In the genomic region with DNA sequence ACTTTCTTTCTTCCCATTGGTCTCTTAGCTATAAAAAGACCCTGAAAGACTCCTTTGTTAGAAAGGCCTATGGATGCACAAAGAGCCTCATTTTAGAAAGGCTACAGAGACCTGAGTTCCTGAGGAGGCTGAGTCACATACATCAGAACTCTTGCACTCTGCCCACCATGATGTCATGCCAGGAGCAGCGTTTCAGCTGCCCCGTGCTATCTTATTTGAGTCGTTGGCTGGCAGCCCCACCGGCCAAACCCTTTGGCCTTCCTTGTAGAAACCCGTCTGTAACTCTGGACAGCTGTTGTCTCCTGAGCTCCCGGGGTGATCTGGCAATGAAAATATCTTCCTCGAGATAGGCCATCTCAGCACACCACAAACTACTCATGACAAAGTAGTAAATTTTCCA, we compare ENCODE assay signal across 9 mouse cellular contexts. TPM values are rescaled to one million over a fixed set of nuclear protein-coding genes. Genes with fewer than 3 reads are reported as not detected.
A peak's percentile ranks its signal among the peaks of the same experiment; 100 is the strongest.
DNase-seq lines count a peak whose midpoint lies in the region; ATAC-seq and TF ChIP-seq lines count a peak whose summit lies in the region.
"Had no signal": no experiment of that assay in that cellular context is flagged by ENCODE, and none has a peak within 500 bp of the region (broad histone marks: within the 10 kb centered on the region; RNA-seq: fewer than 3 reads in every experiment).

No protein-coding gene starts in this region.

- intact Hi-C loops in heart, postnatal 14 days (cut with DNase I), result no loop called here

- DNase-seq in kidney, adult 18-20 months, result no peak
- peak; percentile 44 for DNase-seq in Muller cell, postnatal 12 days (ENCODE audit: inconsistent ontology term)
- DNase-seq in brain, embryonic 14.5 days (ENCODE audit: low read depth), result peak; percentile 49
- DNase-seq in heart, postnatal 14 days, result peak; percentile 32 to 37
- DNase-seq in layer of hippocampus, postnatal 14 days (ENCODE audit: low spot score in 2 of 2), result no peak
- DNase-seq in layer of hippocampus, adult 2 months (ENCODE audit: low spot score in 2 of 2), result no peak
- no peak for DNase-seq in liver, postnatal 0 days

- no peak overlapping the region for H3K9ac ChIP-seq in kidney, embryonic 15.5 days
- H3K9ac ChIP-seq in liver, postnatal 0 days (replicated peaks), result no peak overlapping the region

- TF ChIP-seq EP300 in liver, postnatal 0 days (IDR thresholded peaks at IDR 0.05; ENCODE audit: low read depth), result no peak

- no peaks in the 10 kb centered on the region for H3K36me3 ChIP-seq in kidney, embryonic 15.5 days
- no peaks in the 10 kb centered on the region for H3K36me3 ChIP-seq in liver, postnatal 0 days (replicated peaks; ENCODE audit: insufficient read depth, low read length)

- WGBS in kidney, embryonic 15.5 days, result 55% methylated on average over 7 of the region's 7 CpGs
- 71% methylated on average over 7 of the region's 7 CpGs for WGBS in liver, postnatal 0 days (ENCODE audit: insufficient replicate concordance)

- peak overlapping the region; percentile 33 for H3K27ac ChIP-seq in kidney, embryonic 15.5 days
- no peak overlapping the region for H3K27ac ChIP-seq in layer of hippocampus, adult 2 months
- no peak overlapping the region for H3K27ac ChIP-seq in liver, postnatal 0 days (ENCODE audit: low read depth)

- H3K4me1 ChIP-seq in kidney, embryonic 15.5 days, result peaks cover 18% of the 10 kb centered on the region
- peaks cover 14% of the 10 kb centered on the region for H3K4me1 ChIP-seq in liver, postnatal 0 days (ENCODE audit: insufficient read depth)

- no peak overlapping the region for H3K4me3 ChIP-seq in kidney, embryonic 15.5 days (replicated peaks)
- no peak overlapping the region for H3K4me3 ChIP-seq in layer of hippocampus, adult 2 months
- no peak overlapping the region for H3K4me3 ChIP-seq in liver, postnatal 0 days (ENCODE audit: low read depth, low read length)
- H3K4me3 ChIP-seq: megakaryocyte, embryonic 14.5 days had no signal

- ATAC-seq in kidney, embryonic 15.5 days (replicated peaks; ENCODE audit: low FRiP score), result no peak
- ATAC-seq in liver, postnatal 0 days, result no peak

- H3K9me3 ChIP-seq in kidney, embryonic 15.5 days (replicated peaks), result no peaks in the 10 kb centered on the region
- H3K9me3 ChIP-seq in liver, postnatal 0 days (ENCODE audit: low read length), result no peaks in the 10 kb centered on the region

- H3K4me2 ChIP-seq in kidney, embryonic 15.5 days, result no peak overlapping the region
- H3K4me2 ChIP-seq in liver, postnatal 0 days (ENCODE audit: low read depth, low read length), result no peak overlapping the region

- TF ChIP-seq CTCF in brain, embryonic 14.5 days (IDR thresholded peaks at IDR 0.05; ENCODE audit: borderline replicate concordance, extremely low read depth, insufficient read depth, insufficient read length), result no peak
- TF ChIP-seq CTCF in layer of hippocampus, adult 2 months (conservative IDR thresholded peaks at IDR 0.05), result no peak
- TF ChIP-seq CTCF in liver, postnatal 0 days (IDR thresholded peaks at IDR 0.05; ENCODE audit: low read depth), result no peak

- no peak for TF ChIP-seq POLR2A in brain, embryonic 14.5 days (IDR thresholded peaks at IDR 0.05; ENCODE audit: borderline replicate concordance, extremely low read depth, insufficient read depth, insufficient read length, poor library complexity, severe bottlenecking)

- no peaks in the 10 kb centered on the region for H3K27me3 ChIP-seq in kidney, embryonic 15.5 days
- no peaks in the 10 kb centered on the region for H3K27me3 ChIP-seq in liver, postnatal 0 days (ENCODE audit: insufficient read depth, low read length)
- H3K27me3 ChIP-seq: megakaryocyte, embryonic 14.5 days had no signal

RNA-seq across cellular contexts. Expression of a gene that starts 3.6 kb away (rescaled TPM):
- polyA plus RNA-seq in kidney, embryonic 15.5 days (2015; fragmentation: Nextera tagmentation; extraction: Ambion mirVana), result 3.4 and 6.9 TPM in 2 replicates
- 2.2 and 4.8 TPM in 2 replicates for polyA plus RNA-seq in brain, embryonic 14.5 days (2012; rRNA removed)
- total RNA-seq in heart, postnatal 14 days (2021), result 100 to 1,000 TPM; 102 to 115 TPM
- 100 to 1,000 TPM; 101 TPM for total RNA-seq in layer of hippocampus, postnatal 14 days (2021)
- 10 to 100 TPM; 82.3 to 86.7 TPM for total RNA-seq in layer of hippocampus, adult 2 months (2021)
- polyA plus RNA-seq in liver, postnatal 0 days (2015; fragmentation: Nextera tagmentation; extraction: Ambion mirVana), result 5.5 and 5.6 TPM in 2 replicates

Comparison
In these comparisons a context has a peak if more than half of its experiments do, and no peak if none do; other contexts are left out.
1. DNase-seq: peak in Muller cell, postnatal 12 days (single experiment), brain, embryonic 14.5 days (single experiment) and heart, postnatal 14 days (2 of 2); none in kidney, adult 18-20 months (single experiment), layer of hippocampus, postnatal 14 days (0 of 2), layer of hippocampus, adult 2 months (0 of 2) and liver, postnatal 0 days (single experiment).